Mouse (Mus musculus): ENCODE data around the gene Camk1d.

The Camk1d gene

GRCm38 (mm10) chr2:5663499-5663898, 50.8 kb downstream of the Camk1d start:
- DNase-seq (ENCODE audit: low spot score in 2 of 2), result no peak

- no peak for DNase-seq (ENCODE audit: low spot score in 2 of 2)
Measured at GRCm38 (mm10) chr2:5661946-5662345, 52.4 kb downstream of the Camk1d start.

- DNase-seq (ENCODE audit: low spot score in 2 of 2), result no peak
Measured at GRCm38 (mm10) chr2:5658000-5658399, 56.3 kb downstream of the Camk1d start.

GRCm38 (mm10) chr2:5656326-5656725, 58.0 kb downstream of the Camk1d start:
- DNase-seq (ENCODE audit: low spot score in 2 of 2), result no peak

- DNase-seq (ENCODE audit: low spot score in 2 of 2), result no peak
Measured at GRCm38 (mm10) chr2:5652071-5652470, 62.2 kb downstream of the Camk1d start.

GRCm38 (mm10) chr2:5651285-5651870, 62.9 kb downstream of the Camk1d start:
- no peak for DNase-seq (ENCODE audit: low spot score in 2 of 2)

- no peak for DNase-seq (ENCODE audit: low spot score in 2 of 2)
Measured at GRCm38 (mm10) chr2:5649226-5649625, 65.1 kb downstream of the Camk1d start.

- DNase-seq (ENCODE audit: low spot score in 2 of 2), result no peak
Measured at GRCm38 (mm10) chr2:5648764-5649163, 65.6 kb downstream of the Camk1d start.

GRCm38 (mm10) chr2:5646322-5646721, 68.0 kb downstream of the Camk1d start:
- DNase-seq (ENCODE audit: low spot score in 2 of 2), result no peak

- peak; percentile 22 to 39 for DNase-seq (ENCODE audit: low spot score in 2 of 2)
Measured at GRCm38 (mm10) chr2:5645584-5645983, 68.7 kb downstream of the Camk1d start.

- DNase-seq (ENCODE audit: low spot score in 2 of 2), result no peak
Measured at GRCm38 (mm10) chr2:5643937-5644336, 70.4 kb downstream of the Camk1d start.

- no peak for DNase-seq (ENCODE audit: low spot score in 2 of 2)
Measured at GRCm38 (mm10) chr2:5643226-5643625, 71.1 kb downstream of the Camk1d start.

- no peak for DNase-seq (ENCODE audit: low spot score in 2 of 2)
Measured at GRCm38 (mm10) chr2:5642624-5643023, 71.7 kb downstream of the Camk1d start.

GRCm38 (mm10) chr2:5641678-5642077, 72.6 kb downstream of the Camk1d start:
- DNase-seq (ENCODE audit: low spot score in 2 of 2), result peak in 1 of 2 experiments; percentile 23

GRCm38 (mm10) chr2:5640586-5640985, 73.7 kb downstream of the Camk1d start:
- no peak for DNase-seq (ENCODE audit: low spot score in 2 of 2)

- DNase-seq (ENCODE audit: low spot score in 2 of 2), result peak in 1 of 2 experiments; percentile 25
Measured at GRCm38 (mm10) chr2:5636801-5637742, 77.2 kb downstream of the Camk1d start.

- DNase-seq (ENCODE audit: low spot score in 2 of 2), result no peak
Measured at GRCm38 (mm10) chr2:5632355-5632684, 82.0 kb downstream of the Camk1d start.

GRCm38 (mm10) chr2:5631676-5632354, 82.5 kb downstream of the Camk1d start:
- no peak for DNase-seq (ENCODE audit: low spot score in 2 of 2)

- no peak for DNase-seq (ENCODE audit: low spot score in 2 of 2)
Measured at GRCm38 (mm10) chr2:5630710-5631109, 83.6 kb downstream of the Camk1d start.

- DNase-seq (ENCODE audit: low spot score in 2 of 2), result no peak
Measured at GRCm38 (mm10) chr2:5624379-5624778, 89.9 kb downstream of the Camk1d start.

- DNase-seq (ENCODE audit: low spot score in 2 of 2), result no peak
Measured at GRCm38 (mm10) chr2:5618361-5618896, 95.9 kb downstream of the Camk1d start.

GRCm38 (mm10) chr2:5614896-5615295, 99.4 kb downstream of the Camk1d start:
- DNase-seq (ENCODE audit: low spot score in 2 of 2), result peak; percentile 64 to 76

All from heart, adult 9 months (tissue).